Mouse (Mus musculus) ES-E14 (cell line): ENCODE data around the gene Ncapd3.

Experiments
- CHD2 ChIP-seq: IDR thresholded peaks from 2 replicates; pipeline ENCODE4 v1.6.1; 2014; ENCODE audit warnings: mild to moderate bottlenecking, low read depth, low read length, inconsistent platforms
- HCFC1 ChIP-seq: IDR thresholded peaks from 2 replicates; pipeline ENCODE4 v1.6.1; 2012; ENCODE audit warnings: low read length, inconsistent platforms, borderline replicate concordance; ENCODE audit not compliant: insufficient read depth
- ZC3H11A ChIP-seq: IDR thresholded peaks from 2 replicates; pipeline ENCODE4 v1.6.1; 2012; ENCODE audit warnings: low read depth, mild to moderate bottlenecking, inconsistent platforms, low read length, borderline replicate concordance

DNA sequence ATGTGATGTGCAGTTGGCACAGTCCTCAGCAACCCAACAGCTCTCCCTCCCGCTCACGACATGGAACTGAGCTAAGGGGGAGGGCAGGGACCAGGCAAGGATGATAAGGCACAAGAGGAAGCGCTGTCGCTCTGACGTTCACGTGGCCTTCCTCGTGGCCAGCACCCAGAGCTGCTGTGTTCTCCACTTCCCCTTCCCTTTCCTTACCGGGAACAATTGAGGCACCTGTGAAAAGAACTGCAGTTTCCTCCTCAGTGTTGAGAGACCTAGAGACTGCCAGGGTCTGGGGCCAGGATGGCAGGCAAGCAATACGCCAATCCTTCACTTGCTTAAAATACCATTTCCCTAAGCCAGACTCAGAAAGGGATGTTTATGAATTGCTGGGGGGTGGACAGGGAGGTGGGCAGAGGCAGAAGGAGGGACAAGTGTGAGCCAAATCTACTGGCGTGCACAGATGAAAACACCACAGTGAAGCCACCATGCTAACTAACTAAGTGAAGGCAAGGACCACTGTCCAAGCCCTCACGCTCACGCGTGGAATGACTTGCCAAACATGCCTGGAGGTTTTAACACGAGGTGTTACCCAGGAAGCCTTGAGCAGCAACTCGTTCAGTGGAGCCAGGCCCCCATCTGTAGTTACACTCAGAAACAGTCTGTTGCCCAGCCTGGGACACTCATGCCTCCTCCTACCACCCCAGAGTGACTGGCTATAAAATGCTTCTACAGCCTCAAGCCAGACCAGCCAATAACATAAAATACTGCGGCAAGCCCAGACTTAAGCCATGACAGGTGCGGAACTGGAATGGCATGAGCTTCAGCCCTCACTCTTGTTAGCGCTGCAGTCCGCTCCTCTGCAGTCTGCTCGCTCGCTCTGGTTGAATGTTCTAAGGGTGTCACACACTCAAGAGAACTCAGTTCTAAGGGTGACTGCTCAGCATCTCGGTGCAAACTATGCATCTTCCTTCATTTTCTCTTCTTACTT lies 79.8 kb downstream of the Ncapd3 start:
- TF ChIP-seq ZC3H11A = no peak
- no peak for TF ChIP-seq CHD2
- no peak for TF ChIP-seq HCFC1
